Mouse (Mus musculus) hindbrain, embryonic 16.5 days (tissue): Measurements from ENCODE around the gene Fxyd1. TPM values are rescaled to one million over a fixed set of nuclear protein-coding genes. Genes with fewer than 3 reads are reported as not detected.
A peak's percentile ranks its signal among the peaks of the same experiment; 100 is the strongest.

Source experiments
- ATAC-seq: fragments of 200-750 bp; cut with Nextera tagmentation; 2 replicates; pipeline ENCODE4 v1.8.0; 2017; ENCODE audit warnings: moderate TSS enrichment, moderate library complexity
- H3K27ac ChIP-seq: fragments of 300-500 bp; sonication (generic); 2 replicates; pipeline ENCODE4 v1.5.1; 2014; ENCODE audit warnings: low read depth, mild to moderate bottlenecking, control low read depth, low read length, moderate library complexity
- H3K27me3 ChIP-seq: fragments of 300-500 bp; sonication (generic); replicated peaks from 2 replicates; pipeline ENCODE4 v1.6.1; 2014; ENCODE audit warnings: low read length; ENCODE audit not compliant: control insufficient read depth, insufficient read depth
- H3K36me3 ChIP-seq: fragments of 300-500 bp; sonication (generic); 2 replicates; pipeline ENCODE4 v1.6.1; 2014; ENCODE audit warnings: mild to moderate bottlenecking, low read length, moderate library complexity, mixed read lengths; ENCODE audit not compliant: control insufficient read depth, insufficient read depth
- H3K4me1 ChIP-seq: fragments of 300-500 bp; sonication (generic); 2 replicates; pipeline ENCODE4 v1.6.1; 2014; ENCODE audit warnings: low read depth, low read length; ENCODE audit not compliant: control insufficient read depth, insufficient read depth
- H3K4me2 ChIP-seq: fragments of 300-500 bp; sonication (generic); 2 replicates; pipeline ENCODE4 v1.6.1; 2014; ENCODE audit warnings: mild to moderate bottlenecking, low read length, control low read depth, moderate library complexity
- H3K4me3 ChIP-seq: fragments of 300-500 bp; sonication (generic); 2 replicates; pipeline ENCODE4 v1.5.1; 2014; ENCODE audit warnings: mild to moderate bottlenecking, low read length, control low read depth, moderate library complexity
- H3K9ac ChIP-seq: fragments of 300-500 bp; sonication (generic); 2 replicates; pipeline ENCODE4 v1.6.1; 2014; ENCODE audit warnings: low read depth, mild to moderate bottlenecking, control low read depth, low read length, moderate library complexity
- H3K9me3 ChIP-seq: fragments of 300-500 bp; sonication (generic); 2 replicates; pipeline ENCODE4 v1.6.1; 2014; ENCODE audit warnings: mild to moderate bottlenecking, low read length, moderate library complexity; ENCODE audit not compliant: control insufficient read depth
- WGBS: fragments of 180-500 bp; shearing (Covaris S2); extraction: QIAGEN DNeasy Blood & Tissue Kit; methylation state at CpG from one replicate; pipeline ENCODE4 v1.1.7; 2014; 5-methylcytosine and 5-hydroxymethylcytosine counted together
- polyA plus RNA-seq: library from polyadenylated mRNA; unstranded; fragments of >200 nt; fragmentation: Nextera tagmentation; extraction: Ambion mirVana; gene quantifications from 2 replicates; pipeline ENCODE4 v1.2.1, GENCODE M21; 2015

Gene Fxyd1
- polyA plus RNA-seq, 1 experiment from 2014 or later: 89.9 TPM

DNA sequence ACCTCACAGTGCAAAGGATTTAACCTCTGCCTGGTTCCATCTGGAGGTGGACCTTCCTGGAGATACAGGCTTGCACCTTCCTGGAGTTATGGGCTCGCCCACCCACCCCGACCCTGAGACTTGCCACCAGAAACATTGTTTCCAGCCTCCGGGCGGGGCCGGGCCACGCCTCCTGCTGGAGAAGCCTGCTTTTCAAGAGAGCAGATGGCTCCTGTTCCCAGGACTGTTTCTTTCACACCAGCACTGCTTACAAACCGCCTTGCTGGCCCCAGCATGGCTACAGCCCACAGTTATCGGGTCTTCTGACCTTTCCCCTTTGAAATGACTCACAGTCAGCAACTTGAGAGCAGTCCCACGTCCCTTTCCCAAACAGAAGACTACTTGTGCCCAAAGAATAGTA is 15.3 kb upstream of the Fxyd1 start:
- Histone ChIP-seq H3K4me1 (peaks cover 4% of the 10 kb centered on the region; the same call in 1 of the 2 replicates), H3K27ac (no peak overlapping the region), H3K9me3 (no peaks in the 10 kb centered on the region), H3K9ac (no peak overlapping the region), H3K4me2 (no peak overlapping the region), H3K36me3 (no peaks in the 10 kb centered on the region), H3K27me3 (no peaks in the 10 kb centered on the region), H3K4me3 (no peak overlapping the region)
- ATAC-seq: no peak
- WGBS: 56% methylated on average over 9 of the region's 9 CpGs

DNA sequence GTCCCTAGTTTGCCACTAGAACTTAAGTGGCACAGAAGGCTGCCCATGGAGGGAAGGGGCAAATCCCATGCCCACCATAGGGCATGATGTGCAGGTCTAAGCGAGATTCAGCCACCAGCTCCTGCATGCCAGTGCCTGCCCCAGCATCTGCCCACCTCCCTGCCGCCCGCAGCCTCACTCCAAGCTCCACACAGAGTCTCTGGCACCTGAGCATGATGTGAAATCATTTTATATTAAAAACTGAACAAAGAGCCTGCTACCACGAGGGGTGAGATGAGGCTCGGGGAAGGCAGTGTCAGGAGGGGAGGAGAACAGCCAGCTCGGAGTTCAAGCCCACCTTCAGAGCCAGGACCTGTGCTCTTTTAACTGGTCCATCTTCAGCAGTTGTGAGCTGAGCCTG is 13.3 kb upstream of the Fxyd1 start:
- H3K4me1 ChIP-seq: peaks cover 4% of the 10 kb centered on the region; the same call in 1 of the 2 replicates
- 82% methylated on average over 6 of the region's 6 CpGs for whole genome bisulfite sequencing
- H3K27ac ChIP-seq: no peak overlapping the region
- no peak overlapping the region for H3K9ac ChIP-seq
- no peaks in the 10 kb centered on the region for H3K36me3 ChIP-seq
- no peak overlapping the region for H3K4me2 ChIP-seq
- ATAC-seq: no peak
- H3K27me3 ChIP-seq: no peaks in the 10 kb centered on the region
- no peaks in the 10 kb centered on the region for H3K9me3 ChIP-seq
- H3K4me3 ChIP-seq: no peak overlapping the region

DNA sequence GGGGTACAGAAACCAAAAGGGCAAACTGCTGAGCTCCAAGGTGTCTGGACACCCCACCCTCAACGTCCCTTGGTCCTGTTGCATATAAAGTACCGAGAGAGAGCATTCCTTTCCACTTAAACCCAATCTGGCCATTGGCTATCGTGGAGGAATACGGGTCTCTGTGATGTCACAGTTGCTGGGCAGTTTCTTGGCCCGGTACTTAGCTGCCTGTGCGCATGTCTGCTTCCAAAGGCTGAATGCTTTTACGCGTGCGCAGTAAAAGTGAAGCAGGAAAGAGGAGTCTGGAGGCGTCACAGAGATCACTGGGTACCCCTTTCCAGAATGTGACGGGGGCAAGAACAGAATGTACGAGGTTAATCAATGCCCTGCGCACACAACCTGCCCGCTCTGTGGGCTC is 12.5 kb upstream of the Fxyd1 start:
- Histone ChIP-seq H3K4me3 (no peak overlapping the region), H3K9me3 (no peaks in the 10 kb centered on the region), H3K4me1 (peaks cover 4% of the 10 kb centered on the region; the same call in 1 of the 2 replicates), H3K9ac (no peak overlapping the region), H3K27ac (no peak overlapping the region), H3K36me3 (no peaks in the 10 kb centered on the region), H3K27me3 (no peaks in the 10 kb centered on the region), H3K4me2 (no peak overlapping the region)
- ATAC-seq: no peak
- 87% methylated on average over 14 of the region's 14 CpGs for WGBS

DNA sequence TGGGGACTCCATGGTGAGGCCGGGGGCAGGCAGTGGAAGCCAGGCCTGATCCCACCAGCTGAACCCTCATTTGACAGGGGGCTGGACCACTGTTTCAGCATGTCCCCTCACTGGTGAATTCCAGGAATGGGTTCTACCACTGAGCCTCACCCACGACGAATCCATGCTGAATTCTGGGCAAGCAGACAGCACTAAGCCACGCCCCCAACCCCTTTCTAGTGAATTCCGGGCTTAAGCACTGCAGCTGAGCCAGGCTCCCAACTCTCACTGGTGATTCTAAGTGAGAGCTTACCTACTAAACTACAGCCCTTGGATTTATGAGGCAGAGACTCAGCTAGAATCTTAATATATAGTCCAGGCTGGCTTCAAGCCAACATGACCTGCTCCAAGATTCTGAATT is 10.8 kb upstream of the Fxyd1 start:
- Histone ChIP-seq H3K27me3 (no peaks in the 10 kb centered on the region), H3K9me3 (no peaks in the 10 kb centered on the region), H3K9ac (no peak overlapping the region), H3K4me2 (no peak overlapping the region), H3K4me3 (no peak overlapping the region), H3K36me3 (no peaks in the 10 kb centered on the region), H3K4me1 (peaks cover 4% of the 10 kb centered on the region; the same call in 1 of the 2 replicates), H3K27ac (no peak overlapping the region)
- WGBS: 40% methylated on average over 5 of the region's 5 CpGs
- ATAC-seq: peak; percentile 45; the same call in 1 of the 2 replicates

DNA sequence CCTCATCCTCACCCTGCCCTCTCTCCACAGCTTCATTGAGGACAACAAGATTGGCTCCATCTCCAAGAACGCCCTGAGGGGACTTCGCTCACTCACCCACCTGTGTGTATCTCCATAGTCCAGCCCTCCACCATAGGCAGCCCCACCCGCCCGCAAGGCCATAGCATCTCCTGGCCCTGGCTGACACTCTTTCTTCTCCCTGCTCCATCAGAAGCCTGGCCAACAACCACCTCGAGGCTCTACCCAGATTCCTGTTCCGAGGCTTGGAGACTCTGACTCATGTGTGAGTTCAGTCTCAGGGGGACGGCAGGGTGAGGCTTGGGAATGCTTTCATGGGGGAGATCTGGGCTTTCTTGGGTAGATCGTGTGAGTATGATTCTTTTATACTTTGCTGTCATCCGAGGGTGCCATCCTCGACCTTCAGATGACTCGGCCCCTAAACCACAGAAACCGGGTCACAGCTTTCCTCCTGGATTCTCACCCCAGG is 6.1 kb upstream of the Fxyd1 start:
- Histone ChIP-seq H3K9me3 (no peaks in the 10 kb centered on the region), H3K4me1 (peaks cover 4% of the 10 kb centered on the region; the same call in 1 of the 2 replicates), H3K4me2 (no peak overlapping the region), H3K9ac (no peak overlapping the region), H3K27me3 (no peaks in the 10 kb centered on the region), H3K36me3 (no peaks in the 10 kb centered on the region), H3K4me3 (no peak overlapping the region), H3K27ac (no peak overlapping the region)
- WGBS: 84% methylated on average over 12 of the region's 12 CpGs
- ATAC-seq: no peak

DNA sequence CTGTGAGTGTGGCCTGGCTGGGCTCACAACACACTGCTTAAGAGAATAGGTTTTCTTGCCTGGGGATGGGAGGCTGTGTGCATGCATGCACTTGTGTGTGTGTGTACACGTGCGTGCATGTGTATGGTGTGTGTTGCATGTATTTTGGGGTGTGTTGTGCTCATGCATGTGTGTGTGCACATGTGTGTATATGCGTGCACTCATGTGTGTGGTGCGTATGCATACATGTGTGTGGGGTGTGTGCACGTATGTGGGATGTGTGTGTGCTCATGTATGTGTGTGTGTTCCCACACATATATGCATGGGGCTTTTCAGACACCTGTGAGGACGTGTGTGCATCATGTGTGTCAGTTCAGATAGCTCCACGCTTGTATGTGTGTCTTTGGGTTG is 3.6 kb upstream of the Fxyd1 start:
- H3K27ac ChIP-seq: no peak overlapping the region
- WGBS: 90% methylated on average over 7 of the region's 7 CpGs
- H3K4me1 ChIP-seq: no peaks in the 10 kb centered on the region
- no peak for ATAC-seq
- no peak overlapping the region for H3K4me3 ChIP-seq
- no peak overlapping the region for H3K4me2 ChIP-seq
- H3K36me3 ChIP-seq: no peaks in the 10 kb centered on the region
- no peaks in the 10 kb centered on the region for H3K27me3 ChIP-seq
- H3K9me3 ChIP-seq: no peaks in the 10 kb centered on the region
- H3K9ac ChIP-seq: no peak overlapping the region

DNA sequence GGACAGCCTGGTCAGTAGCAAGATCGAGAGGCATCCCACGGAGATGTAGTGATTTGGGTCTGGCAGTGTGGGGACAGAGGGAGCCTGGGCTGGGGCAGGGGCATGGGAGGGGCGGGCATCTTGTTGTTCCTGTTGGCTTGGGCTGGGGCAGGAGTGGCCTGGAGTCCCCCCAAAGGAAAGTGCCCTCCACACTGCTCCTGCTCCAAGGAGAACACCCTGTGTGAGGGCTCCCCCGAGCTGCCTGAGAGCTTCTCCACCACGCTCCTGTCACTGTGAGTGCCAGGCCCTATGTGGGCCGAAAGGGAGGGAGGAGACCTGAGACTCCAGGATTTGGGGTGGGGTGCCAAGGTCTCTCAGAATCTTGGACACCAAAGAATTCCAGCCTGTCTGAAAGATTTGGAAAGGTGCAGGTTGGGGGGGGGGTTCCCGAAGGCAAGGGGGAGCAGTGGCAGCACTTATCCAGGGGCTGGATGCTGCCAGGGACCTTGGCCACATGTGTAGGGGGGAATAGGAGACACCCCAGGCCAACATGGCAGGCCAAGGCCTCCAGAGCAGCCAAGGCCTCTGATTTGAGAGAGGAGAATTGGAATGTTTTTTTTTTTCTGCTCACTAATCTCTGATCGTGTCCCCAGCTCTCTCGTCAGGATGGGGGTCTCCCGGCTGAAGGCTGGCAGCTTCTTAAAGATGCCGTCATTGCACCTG is 3.1 kb upstream of the Fxyd1 start:
- H3K36me3 ChIP-seq: no peaks in the 10 kb centered on the region

DNA sequence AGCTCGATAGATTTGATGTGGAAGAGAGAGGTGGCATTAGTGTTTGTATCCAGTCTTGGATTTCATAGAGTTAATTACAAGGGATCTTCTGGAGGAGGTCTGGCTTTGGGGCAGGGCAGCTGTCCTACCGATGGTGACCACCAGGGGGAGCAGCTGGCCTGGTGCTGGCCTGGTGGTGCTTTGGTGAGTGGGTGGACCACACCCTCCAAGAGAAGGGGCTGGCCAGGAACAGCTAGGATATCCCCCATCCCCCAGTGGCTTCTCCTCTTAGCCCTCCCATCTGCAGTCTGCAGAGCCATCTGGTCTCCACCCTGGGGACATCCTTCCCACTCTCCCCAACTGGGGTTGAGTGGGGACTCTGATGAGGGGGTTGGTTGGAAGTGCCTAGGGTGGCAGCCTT is 2.1 kb upstream of the Fxyd1 start, which contains the start of gene Lgi4:
Gene Lgi4 (plus strand): TSS at position 235 of the 400 bp plus-strand sequence.
- no peak within 1 kb of the TSS for H3K9ac ChIP-seq
- peak; percentile 55 for ATAC-seq
- no peaks in the 10 kb centered on the region for H3K9me3 ChIP-seq
- peaks cover 6% of the 10 kb centered on the region; the same call in 1 of the 2 replicates for H3K27me3 ChIP-seq
- H3K27ac ChIP-seq: no peak within 1 kb of the TSS
- H3K4me2 ChIP-seq: no peak within 1 kb of the TSS
- no peaks in the 10 kb centered on the region for H3K4me1 ChIP-seq
- 10% methylated on average over 2 of the region's 2 CpGs for WGBS
- no peak within 1 kb of the TSS for H3K4me3 ChIP-seq
- H3K36me3 ChIP-seq: no peaks in the 10 kb centered on the region

More for the DNA sequence above, 3.1 kb upstream of the Fxyd1 start:
- Histone ChIP-seq H3K27ac (no peak overlapping the region), H3K4me2 (no peak overlapping the region), H3K9me3 (no peaks in the 10 kb centered on the region), H3K27me3 (no peaks in the 10 kb centered on the region), H3K4me3 (no peak overlapping the region), H3K9ac (no peak overlapping the region), H3K4me1 (no peaks in the 10 kb centered on the region)
- no peak for ATAC-seq
- 64% methylated on average over 11 of the region's 11 CpGs for WGBS

DNA sequence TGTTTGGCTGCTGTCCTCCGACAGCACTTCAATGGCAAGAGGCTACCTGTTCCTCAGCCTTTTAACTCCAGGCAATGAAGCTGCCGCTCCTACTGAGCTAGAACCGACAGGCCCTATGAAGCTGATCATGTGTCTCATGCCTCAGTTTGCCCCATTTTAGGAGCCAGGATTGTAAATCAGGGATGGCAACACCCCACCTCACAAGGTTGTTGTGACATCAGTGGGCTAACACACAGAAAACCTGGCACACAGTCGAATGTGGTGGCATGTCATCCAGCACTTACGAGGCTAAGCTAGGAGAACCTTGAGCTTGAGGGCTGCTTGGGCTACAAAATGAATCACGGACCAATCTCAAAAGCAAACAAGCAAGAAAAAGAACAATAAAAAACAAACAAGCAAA is 1.2 kb upstream of the Fxyd1 start:
- Histone ChIP-seq H3K36me3 (no peaks in the 10 kb centered on the region), H3K4me3 (no peak overlapping the region), H3K9ac (no peak overlapping the region), H3K27me3 (peaks cover 6% of the 10 kb centered on the region; the same call in 1 of the 2 replicates), H3K27ac (no peak overlapping the region), H3K4me1 (no peaks in the 10 kb centered on the region), H3K4me2 (no peak overlapping the region), H3K9me3 (no peaks in the 10 kb centered on the region)
- no peak for ATAC-seq
- WGBS: 87% methylated on average over 6 of the region's 6 CpGs
